Mouse (Mus musculus): ENCODE data around the gene Col4a4. TPM values are rescaled to one million over a fixed set of nuclear protein-coding genes. Genes with fewer than 3 reads are reported as not detected.

The Col4a4 gene
- polyA plus RNA-seq, 1 experiment: 0.08 TPM

DNA sequence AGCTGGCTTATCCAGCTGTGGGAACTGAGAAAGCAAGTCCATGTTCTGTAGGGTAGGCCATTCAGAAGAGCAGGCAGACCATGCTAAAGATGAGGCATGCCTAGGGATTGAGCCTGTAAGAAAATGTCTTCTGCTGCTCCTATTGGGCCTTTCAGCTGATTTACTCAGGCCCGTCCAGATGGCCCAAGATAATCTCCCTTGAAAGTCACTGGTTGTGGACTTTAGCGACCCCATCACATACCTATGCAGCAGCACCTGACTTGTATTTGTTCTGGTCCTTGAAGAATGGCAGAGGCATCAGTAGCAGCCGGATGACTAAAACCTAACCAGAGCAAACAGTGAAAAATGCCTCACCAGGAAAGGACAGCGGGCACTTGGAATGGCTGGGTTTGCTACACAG, 171.0 kb downstream of the Col4a4 start:
- H3K27ac ChIP-seq (ENCODE audit: insufficient read depth, low read depth, low read length): no peak overlapping the region
- H3K4me3 ChIP-seq (ENCODE audit: low read depth, low read length): no peak overlapping the region
- no peaks in the 10 kb centered on the region for H3K36me3 ChIP-seq (ENCODE audit: control insufficient read depth, insufficient read depth, low read length)
- no peaks in the 10 kb centered on the region for H3K4me1 ChIP-seq (ENCODE audit: control insufficient read depth, insufficient read depth, insufficient read length, low read length)
- TF ChIP-seq CTCF (IDR thresholded peaks at IDR 0.05; ENCODE audit: extremely low read depth, insufficient read length, insufficient replicate concordance, low read depth, low read length) (no peak), POLR2A (IDR thresholded peaks at IDR 0.05; ENCODE audit: low read depth, low read length) (no peak)
- 86% methylated on average over 4 of the region's 4 CpGs for WGBS
- no peaks in the 10 kb centered on the region for H3K27me3 ChIP-seq (ENCODE audit: control insufficient read depth, insufficient read depth, low read length)

GRCm38 (mm10) chr1:82414434-82415045, 172.1 kb downstream of the Col4a4 start:
- Histone ChIP-seq H3K27me3 (ENCODE audit: control insufficient read depth, insufficient read depth, low read length) (no peaks in the 10 kb centered on the region), H3K36me3 (ENCODE audit: control insufficient read depth, insufficient read depth, low read length) (no peaks in the 10 kb centered on the region), H3K4me1 (ENCODE audit: control insufficient read depth, insufficient read depth, insufficient read length, low read length) (no peaks in the 10 kb centered on the region), H3K27ac (ENCODE audit: insufficient read depth, low read depth, low read length) (no peak overlapping the region), H3K4me3 (ENCODE audit: low read depth, low read length) (no peak overlapping the region)
- WGBS: 35% methylated on average over 3 of the region's 3 CpGs
- no peak for TF ChIP-seq CTCF (IDR thresholded peaks at IDR 0.05; ENCODE audit: extremely low read depth, insufficient read length, insufficient replicate concordance, low read depth, low read length)
- TF ChIP-seq POLR2A (IDR thresholded peaks at IDR 0.05; ENCODE audit: low read depth, low read length): no peak

- Histone ChIP-seq H3K4me3 (ENCODE audit: low read depth, low read length) (no peak overlapping the region), H3K4me1 (ENCODE audit: control insufficient read depth, insufficient read depth, insufficient read length, low read length) (no peaks in the 10 kb centered on the region), H3K27me3 (ENCODE audit: control insufficient read depth, insufficient read depth, low read length) (no peaks in the 10 kb centered on the region), H3K36me3 (ENCODE audit: control insufficient read depth, insufficient read depth, low read length) (no peaks in the 10 kb centered on the region), H3K27ac (ENCODE audit: insufficient read depth, low read depth, low read length) (no peak overlapping the region)
- TF ChIP-seq CTCF (IDR thresholded peaks at IDR 0.05; ENCODE audit: extremely low read depth, insufficient read length, insufficient replicate concordance, low read depth, low read length) (no peak), POLR2A (IDR thresholded peaks at IDR 0.05; ENCODE audit: low read depth, low read length) (no peak)
- 72% methylated on average over 4 of the region's 4 CpGs for WGBS
Observed at GRCm38 (mm10) chr1:82412085-82412484, 174.6 kb downstream of the Col4a4 start.

GRCm38 (mm10) chr1:82411521-82411920, 175.1 kb downstream of the Col4a4 start:
- no peaks in the 10 kb centered on the region for H3K36me3 ChIP-seq (ENCODE audit: control insufficient read depth, insufficient read depth, low read length)
- H3K27me3 ChIP-seq (ENCODE audit: control insufficient read depth, insufficient read depth, low read length): no peaks in the 10 kb centered on the region
- H3K27ac ChIP-seq (ENCODE audit: insufficient read depth, low read depth, low read length): no peak overlapping the region
- 87% methylated on average over 5 of the region's 5 CpGs for WGBS
- H3K4me1 ChIP-seq (ENCODE audit: control insufficient read depth, insufficient read depth, insufficient read length, low read length): no peaks in the 10 kb centered on the region
- no peak for TF ChIP-seq POLR2A (IDR thresholded peaks at IDR 0.05; ENCODE audit: low read depth, low read length)
- no peak for TF ChIP-seq CTCF (IDR thresholded peaks at IDR 0.05; ENCODE audit: extremely low read depth, insufficient read length, insufficient replicate concordance, low read depth, low read length)
- no peak overlapping the region for H3K4me3 ChIP-seq (ENCODE audit: low read depth, low read length)

DNA sequence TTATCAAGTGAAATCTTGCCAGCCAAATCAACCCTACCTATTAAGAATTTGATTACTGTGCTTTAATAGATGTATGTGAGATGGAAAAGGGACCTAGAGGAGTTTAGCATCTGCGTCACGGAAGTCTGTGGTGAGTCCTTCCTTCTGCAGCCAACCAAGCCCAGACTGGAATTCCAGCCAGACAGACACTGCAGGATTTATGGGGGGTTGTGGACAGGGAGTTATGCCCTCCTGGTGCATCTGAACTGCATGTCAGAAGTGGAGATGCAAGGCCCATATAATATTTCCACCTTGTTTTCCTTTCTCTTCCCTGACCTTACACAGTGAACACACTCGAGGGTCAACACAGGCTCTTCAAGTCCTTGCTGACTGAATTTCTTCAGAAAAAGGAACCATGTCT, 176.1 kb downstream of the Col4a4 start:
- H3K4me3 ChIP-seq (ENCODE audit: low read depth, low read length): no peak overlapping the region
- TF ChIP-seq CTCF (IDR thresholded peaks at IDR 0.05; ENCODE audit: extremely low read depth, insufficient read length, insufficient replicate concordance, low read depth, low read length) (no peak), POLR2A (IDR thresholded peaks at IDR 0.05; ENCODE audit: low read depth, low read length) (no peak)
- 73% methylated on average over 3 of the region's 3 CpGs for WGBS

DNA sequence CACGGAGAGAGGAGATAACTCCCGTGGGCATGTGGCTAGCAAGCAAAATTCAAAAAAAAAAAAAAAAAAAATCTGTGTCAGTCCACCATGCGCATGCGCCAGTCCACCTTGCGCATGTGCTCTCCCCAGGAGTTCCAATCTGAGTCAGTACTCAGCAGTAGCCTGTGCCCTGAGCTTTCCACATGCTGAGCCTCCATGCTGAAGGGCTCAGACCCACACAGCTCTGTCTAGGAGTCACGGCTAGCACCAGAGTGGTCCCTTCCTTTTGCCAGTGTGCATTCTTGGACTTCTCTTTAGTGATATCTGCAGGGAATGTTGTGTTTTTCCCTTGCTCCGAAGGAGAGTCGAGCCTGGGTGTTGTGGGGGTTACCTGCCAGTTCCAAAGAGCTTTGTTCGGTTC, 177.4 kb downstream of the Col4a4 start:
- no peak for TF ChIP-seq POLR2A (IDR thresholded peaks at IDR 0.05; ENCODE audit: low read depth, low read length)
- TF ChIP-seq CTCF (IDR thresholded peaks at IDR 0.05; ENCODE audit: extremely low read depth, insufficient read length, insufficient replicate concordance, low read depth, low read length): no peak
- Histone ChIP-seq H3K4me1 (ENCODE audit: control insufficient read depth, insufficient read depth, insufficient read length, low read length) (no peaks in the 10 kb centered on the region), H3K27ac (ENCODE audit: insufficient read depth, low read depth, low read length) (no peak overlapping the region), H3K27me3 (ENCODE audit: control insufficient read depth, insufficient read depth, low read length) (no peaks in the 10 kb centered on the region), H3K4me3 (ENCODE audit: low read depth, low read length) (no peak overlapping the region), H3K36me3 (ENCODE audit: control insufficient read depth, insufficient read depth, low read length) (no peaks in the 10 kb centered on the region)
- WGBS: 94% methylated on average over 9 of the region's 9 CpGs

More for the DNA sequence above, 176.1 kb downstream of the Col4a4 start:
- H3K4me1 ChIP-seq (ENCODE audit: control insufficient read depth, insufficient read depth, insufficient read length, low read length): no peaks in the 10 kb centered on the region
- H3K27ac ChIP-seq (ENCODE audit: insufficient read depth, low read depth, low read length): no peak overlapping the region
- no peaks in the 10 kb centered on the region for H3K36me3 ChIP-seq (ENCODE audit: control insufficient read depth, insufficient read depth, low read length)
- no peaks in the 10 kb centered on the region for H3K27me3 ChIP-seq (ENCODE audit: control insufficient read depth, insufficient read depth, low read length)

GRCm38 (mm10) chr1:82407786-82408185, 178.9 kb downstream of the Col4a4 start:
- no peaks in the 10 kb centered on the region for H3K36me3 ChIP-seq (ENCODE audit: control insufficient read depth, insufficient read depth, low read length)
- no peaks in the 10 kb centered on the region for H3K27me3 ChIP-seq (ENCODE audit: control insufficient read depth, insufficient read depth, low read length)
- no peak overlapping the region for H3K27ac ChIP-seq (ENCODE audit: insufficient read depth, low read depth, low read length)
- TF ChIP-seq POLR2A (IDR thresholded peaks at IDR 0.05; ENCODE audit: low read depth, low read length): no peak
- no peak for TF ChIP-seq CTCF (IDR thresholded peaks at IDR 0.05; ENCODE audit: extremely low read depth, insufficient read length, insufficient replicate concordance, low read depth, low read length)
- H3K4me3 ChIP-seq (ENCODE audit: low read depth, low read length): no peak overlapping the region
- H3K4me1 ChIP-seq (ENCODE audit: control insufficient read depth, insufficient read depth, insufficient read length, low read length): no peaks in the 10 kb centered on the region
- 87% methylated on average over 3 of the region's 3 CpGs for WGBS

Other genes starting within 250 kb of the Col4a4 start
- 0.20 TPM in 2 replicates for gene Col4a3, start 72 bp upstream of the Col4a4 start, polyA plus RNA-seq (2012; rRNA removed)
- 22.3 and 31.7 TPM in 2 replicates for gene Mff, start 138.0 kb upstream of the Col4a4 start, polyA plus RNA-seq (2012; rRNA removed)
- 38.1 and 224 TPM in 2 replicates for gene Tm4sf20, start 181.6 kb upstream of the Col4a4 start, polyA plus RNA-seq (2012; rRNA removed)
- gene Gm47791, start 184.4 kb upstream of the Col4a4 start, polyA plus RNA-seq (2012; rRNA removed): not detected in 2 replicates

All from small intestine, adult 2 months (tissue).